Mouse (Mus musculus): ENCODE measurements around the gene Wdr5b. TPM values are rescaled to one million over a fixed set of nuclear protein-coding genes. Genes with fewer than 3 reads are reported as not detected.
"Not testable (repeated sequence)": the region's sequence is repeated elsewhere in the genome, so short reads cannot be mapped to it uniquely, and the experiment has no call there.

The Wdr5b gene
- 1.7 and 8.6 TPM in 2 replicates for total RNA-seq (2015; ENCODE audit: low replicate concordance)
- 2.6 and 3.7 TPM in 2 replicates for total RNA-seq (2017; ENCODE audit: low replicate concordance)

DNA sequence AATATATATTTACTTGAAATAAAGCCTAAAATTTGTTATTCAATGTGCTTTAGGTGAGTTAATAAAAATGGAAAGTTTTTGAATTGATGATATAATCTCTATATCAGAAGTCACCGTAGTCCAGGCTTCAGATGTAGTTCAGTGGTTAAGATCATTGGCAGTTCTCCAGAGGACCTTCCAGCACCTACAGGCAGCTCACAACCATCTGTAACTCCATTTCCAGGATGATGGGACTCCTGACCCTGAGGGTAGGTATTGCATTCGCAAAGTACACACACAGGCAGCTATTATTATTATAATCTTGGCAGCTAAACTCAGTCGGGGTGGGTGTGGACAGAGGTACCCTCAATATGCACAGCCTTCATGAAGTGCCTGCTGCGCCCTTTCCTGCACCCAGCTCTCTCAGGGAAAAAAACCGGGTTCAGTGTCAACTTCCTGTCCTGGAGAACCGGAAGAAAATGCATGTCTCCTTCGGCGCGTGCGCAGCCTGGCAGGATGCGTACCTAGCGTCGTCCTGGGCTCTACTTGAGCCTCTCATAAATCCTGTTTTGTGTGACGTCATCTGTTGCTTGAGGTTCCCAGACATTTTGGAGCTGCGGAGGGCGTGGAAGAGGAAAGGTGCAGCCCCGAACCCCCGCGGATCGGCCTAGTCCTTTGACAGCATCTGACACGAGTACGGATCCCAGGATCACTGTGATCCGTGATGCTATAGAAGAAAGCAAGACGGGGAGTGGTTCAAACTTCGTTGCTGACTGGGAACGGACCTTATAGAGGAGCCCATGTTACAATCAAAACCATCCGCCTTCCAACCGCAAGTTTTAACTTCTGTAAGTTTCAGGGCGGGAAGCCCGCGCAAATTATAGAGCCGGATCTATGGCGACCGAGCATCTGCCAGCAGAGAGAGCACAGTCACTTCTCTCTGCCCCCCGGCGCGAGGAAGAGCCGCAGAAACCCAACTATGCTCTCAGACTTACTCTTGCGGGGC is at the start of gene Wdr5b:
Wdr5b (plus strand) TSS at position 551 of the 985 bp plus-strand sequence.
- peak; percentile 95 for ATAC-seq (replicated peaks; ENCODE audit: low FRiP score, poor library complexity, severe bottlenecking)

DNA sequence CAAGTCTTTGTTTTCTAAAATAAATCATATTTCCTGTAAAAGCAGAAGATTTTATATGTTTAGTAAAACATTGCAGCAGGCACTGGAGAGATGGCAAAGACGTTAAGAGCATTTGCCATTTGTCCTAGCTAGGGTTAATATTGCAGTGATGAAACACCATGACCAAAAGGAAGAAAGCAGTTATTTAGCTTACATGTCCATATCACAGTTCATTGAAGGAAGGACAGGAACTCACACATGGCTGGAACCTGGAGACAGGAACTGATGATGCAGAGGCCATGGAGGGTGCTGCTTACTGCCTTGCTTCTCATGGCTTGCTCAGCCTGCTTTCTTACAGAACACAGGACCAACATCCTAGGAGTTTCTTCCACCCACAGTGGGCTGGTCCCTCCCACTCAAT is 48.6 kb upstream of the Wdr5b start:
- ATAC-seq (replicated peaks; ENCODE audit: low FRiP score, poor library complexity, severe bottlenecking), result no peak

DNA sequence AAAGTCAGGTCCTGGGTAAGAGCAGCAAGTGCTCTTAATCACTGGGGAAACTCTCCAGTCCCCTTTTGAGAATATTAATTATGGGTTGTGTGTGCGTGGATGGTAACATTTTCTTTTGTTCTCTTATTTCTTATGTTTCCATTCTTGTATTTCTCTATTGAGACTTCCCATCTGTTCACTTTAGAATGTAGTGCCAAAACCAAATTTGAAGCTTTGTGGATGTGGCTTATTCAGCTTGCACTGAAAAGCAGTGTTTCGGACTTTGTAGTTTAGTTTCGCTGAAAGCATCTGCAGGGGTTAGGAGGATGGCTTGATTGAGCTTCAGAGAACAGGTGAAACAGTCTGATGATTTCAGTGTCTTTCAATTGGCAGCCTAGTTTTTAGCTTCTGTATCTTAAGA is 47.7 kb upstream of the Wdr5b start:
- ATAC-seq (replicated peaks; ENCODE audit: low FRiP score, poor library complexity, severe bottlenecking), result no peak

DNA sequence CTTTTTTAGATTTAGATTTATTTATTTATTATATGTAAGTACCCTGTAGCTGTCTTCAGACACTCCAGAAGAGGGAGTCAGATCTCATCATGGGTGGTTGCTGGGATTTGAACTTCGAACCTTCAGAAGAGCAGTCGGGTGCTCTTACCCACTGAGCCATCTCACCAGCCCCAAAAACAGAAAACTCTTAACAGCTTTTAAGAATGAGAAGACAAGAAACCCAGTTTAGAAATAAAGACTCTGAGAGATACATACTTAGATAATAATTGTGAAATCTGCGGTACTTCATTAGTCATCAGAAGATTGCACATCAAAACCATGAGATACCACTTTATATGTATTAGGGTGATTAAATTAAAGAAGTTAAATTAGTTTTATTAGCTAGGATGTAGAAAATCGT is 42.1 kb upstream of the Wdr5b start:
- ATAC-seq (replicated peaks; ENCODE audit: low FRiP score, poor library complexity, severe bottlenecking), result not testable (repeated sequence)

DNA sequence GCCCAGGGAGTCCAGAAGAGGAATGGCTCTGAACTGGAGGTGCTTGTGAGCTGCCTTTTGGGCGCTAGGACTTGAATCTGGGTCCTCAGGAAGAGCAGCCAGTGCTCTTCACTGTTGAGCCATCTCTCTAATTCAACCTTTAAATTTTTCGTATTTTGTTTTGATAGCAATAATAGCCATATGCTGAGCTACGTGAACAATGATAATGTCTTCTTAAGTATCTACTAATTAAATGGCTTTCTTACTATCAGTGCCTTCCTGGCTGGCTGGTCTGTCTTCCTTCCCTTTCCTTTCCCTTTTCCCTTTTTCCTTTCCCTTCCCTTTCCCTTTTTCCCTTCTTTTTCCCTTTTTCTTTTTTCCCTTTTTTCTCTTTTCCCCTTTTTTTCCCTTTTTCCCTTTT is 32.6 kb upstream of the Wdr5b start:
- no peak for ATAC-seq (replicated peaks; ENCODE audit: low FRiP score, poor library complexity, severe bottlenecking)

DNA sequence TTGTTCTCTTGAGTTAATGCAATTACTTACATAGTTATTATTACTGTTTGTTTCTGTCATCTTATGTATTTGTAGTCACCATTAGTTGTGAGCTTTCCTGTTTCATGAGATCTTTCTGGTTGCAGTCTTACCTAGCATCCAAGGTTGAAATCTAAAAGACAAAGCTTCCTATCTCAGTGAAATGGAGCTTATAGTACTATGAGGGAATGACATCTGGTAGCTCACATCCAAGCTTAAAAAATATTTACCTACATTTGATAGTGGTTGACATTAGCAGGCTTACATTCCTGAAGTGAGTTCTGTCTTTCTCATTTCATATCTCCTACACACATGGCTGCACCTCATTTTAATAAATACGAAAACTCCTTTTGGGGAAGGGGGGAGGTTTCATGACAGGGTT is 24.7 kb upstream of the Wdr5b start:
- no peak for ATAC-seq (replicated peaks; ENCODE audit: low FRiP score, poor library complexity, severe bottlenecking)

DNA sequence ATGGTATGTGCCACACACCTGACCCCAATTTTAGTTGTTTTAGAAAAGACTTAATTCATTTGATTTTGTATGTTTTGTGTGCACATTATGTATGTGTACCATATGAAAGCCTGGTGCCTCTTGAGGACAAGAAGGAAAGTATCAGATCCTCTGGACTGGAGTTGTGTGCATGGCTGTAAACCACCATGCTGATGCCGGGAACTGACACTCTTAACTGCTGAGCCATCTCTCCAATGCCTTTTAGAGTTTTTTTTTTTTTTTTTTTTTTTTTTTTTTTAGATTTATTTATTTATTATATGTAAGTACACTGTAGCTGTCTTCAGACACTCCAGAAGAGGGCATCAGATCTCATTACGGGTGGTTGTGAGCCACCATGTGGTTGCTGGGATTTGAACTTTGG is 12.9 kb upstream of the Wdr5b start:
- not testable (repeated sequence) for ATAC-seq (replicated peaks; ENCODE audit: low FRiP score, poor library complexity, severe bottlenecking)

DNA sequence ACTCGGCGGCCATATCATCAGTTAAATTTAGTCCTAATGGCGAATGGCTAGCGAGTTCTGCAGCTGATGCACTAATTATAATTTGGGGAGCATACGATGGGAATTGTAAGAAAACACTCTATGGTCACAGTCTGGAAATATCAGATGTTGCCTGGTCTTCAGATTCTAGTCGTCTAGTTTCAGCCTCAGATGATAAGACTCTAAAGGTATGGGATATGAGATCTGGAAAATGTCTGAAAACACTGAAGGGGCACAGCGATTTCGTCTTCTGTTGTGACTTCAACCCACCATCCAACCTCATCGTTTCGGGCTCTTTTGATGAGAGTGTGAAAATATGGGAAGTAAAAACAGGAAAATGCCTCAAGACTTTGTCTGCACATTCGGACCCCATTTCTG is 633 bp downstream of the Wdr5b start:
- no peak for ATAC-seq (replicated peaks; ENCODE audit: low FRiP score, poor library complexity, severe bottlenecking)

DNA sequence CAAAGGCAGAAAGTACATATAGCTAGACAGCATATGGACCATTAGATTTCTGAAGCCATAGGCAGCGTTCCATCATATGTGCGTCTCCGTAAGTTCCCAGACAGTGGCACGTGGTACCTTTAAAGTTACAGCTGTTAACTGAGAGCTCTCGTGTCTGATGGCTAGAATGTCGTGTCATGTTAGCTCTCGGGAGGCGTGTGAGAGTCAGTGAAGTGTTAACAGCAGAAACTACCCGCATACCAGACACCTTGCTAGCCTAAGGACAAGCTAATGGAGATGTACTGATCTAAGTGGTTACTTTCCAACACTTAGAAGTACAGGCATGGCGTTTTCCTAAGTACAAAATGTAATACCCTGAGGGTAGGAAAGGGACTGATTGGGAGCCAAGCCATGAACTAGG is 2.1 kb downstream of the Wdr5b start:
- no peak for ATAC-seq (replicated peaks; ENCODE audit: low FRiP score, poor library complexity, severe bottlenecking)

DNA sequence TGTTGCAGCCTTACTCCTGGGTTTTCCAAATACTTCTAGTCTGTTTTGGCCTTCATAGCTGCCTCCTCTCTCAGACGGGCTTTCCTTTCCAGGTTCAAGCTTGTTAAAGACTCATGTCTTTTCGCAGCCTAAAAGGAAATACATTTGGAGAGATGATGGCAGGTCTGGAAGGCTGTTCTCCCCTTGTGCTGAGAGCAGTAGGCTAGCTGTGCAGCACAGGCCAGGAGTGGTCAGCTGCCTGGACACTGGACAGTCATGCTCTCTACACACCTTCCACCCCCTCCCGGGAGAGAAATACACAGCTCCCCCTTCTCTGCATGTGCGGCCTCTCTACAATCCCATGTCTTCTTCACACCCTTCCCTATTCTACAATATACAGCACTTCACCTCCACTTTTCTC is 3.0 kb downstream of the Wdr5b start:
- ATAC-seq (replicated peaks; ENCODE audit: low FRiP score, poor library complexity, severe bottlenecking), result no peak

DNA sequence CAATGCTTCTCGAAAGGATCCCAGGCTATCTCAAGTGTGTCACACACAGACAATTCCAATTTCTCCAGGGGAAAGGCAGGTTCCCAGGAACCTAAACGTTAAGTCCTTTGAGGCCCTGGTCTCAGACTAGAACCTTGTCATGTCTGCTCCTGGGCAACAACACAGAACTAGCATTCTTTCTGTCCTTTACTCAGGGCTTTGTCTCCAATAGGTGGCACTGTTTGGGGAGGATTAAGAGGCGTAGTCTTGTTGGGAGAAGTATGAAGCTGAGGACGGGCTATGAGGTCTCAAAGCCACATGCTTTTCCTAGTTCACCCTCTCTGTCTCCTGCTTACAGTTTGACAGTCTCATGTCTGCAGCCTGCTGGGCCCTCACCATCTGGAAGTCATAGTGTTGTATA is 6.5 kb downstream of the Wdr5b start:
- ATAC-seq (replicated peaks; ENCODE audit: low FRiP score, poor library complexity, severe bottlenecking), result no peak

DNA sequence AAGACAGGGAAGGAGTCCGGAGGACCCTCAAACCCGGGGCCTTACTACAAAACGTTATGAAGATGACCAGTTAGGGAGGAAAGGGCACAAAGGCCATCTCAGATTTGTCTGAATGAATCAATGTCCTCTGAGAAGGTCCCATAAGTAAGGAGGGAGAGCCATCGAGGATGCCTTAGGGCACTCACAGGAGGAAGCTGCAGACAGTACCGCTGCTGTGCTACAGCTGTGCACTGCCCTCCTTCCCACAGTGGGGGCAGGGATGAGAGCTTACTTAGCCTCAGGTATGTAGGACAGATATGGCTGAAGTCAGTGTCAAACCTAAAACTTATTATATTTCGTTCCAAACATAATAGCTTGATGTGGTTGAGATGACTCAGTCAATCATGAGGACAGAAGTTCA is 10.5 kb downstream of the Wdr5b start:
- ATAC-seq (replicated peaks; ENCODE audit: low FRiP score, poor library complexity, severe bottlenecking), result no peak

DNA sequence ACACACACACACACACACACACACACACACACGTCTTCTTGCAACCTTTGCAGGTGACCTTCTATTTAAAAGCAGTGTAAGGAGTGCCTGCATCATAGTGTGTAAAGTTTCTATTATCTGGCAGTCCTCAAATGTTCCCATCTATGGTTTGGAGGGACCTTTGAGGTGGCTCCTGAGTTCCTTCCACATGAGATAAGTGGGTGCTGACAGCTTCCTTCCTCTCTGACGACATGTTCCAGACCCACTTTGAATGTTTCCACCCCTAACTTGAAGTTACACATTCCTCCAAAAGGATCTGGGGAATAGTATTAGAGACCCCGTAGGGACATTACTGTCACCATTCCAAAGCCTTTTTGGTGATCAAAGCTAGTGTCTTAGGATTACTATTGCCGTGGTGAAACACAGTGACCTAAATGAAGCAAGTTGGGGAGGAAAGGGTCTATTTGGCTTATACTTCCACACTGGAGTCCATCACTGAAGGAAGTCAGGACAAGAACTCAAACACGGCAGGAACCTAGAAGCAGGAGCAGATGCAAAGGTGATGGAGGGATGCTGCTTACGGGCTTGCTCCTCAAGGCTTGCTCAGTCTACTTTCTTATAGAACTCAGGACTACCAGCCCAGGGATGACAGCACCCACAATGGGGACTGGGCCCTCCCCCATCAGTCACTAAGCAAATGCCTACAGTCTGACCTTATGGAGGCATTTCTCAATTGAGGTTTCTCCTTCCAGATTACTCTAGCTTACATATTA is 12.7 kb downstream of the Wdr5b start:
- ATAC-seq (replicated peaks; ENCODE audit: low FRiP score, poor library complexity, severe bottlenecking), result no peak

DNA sequence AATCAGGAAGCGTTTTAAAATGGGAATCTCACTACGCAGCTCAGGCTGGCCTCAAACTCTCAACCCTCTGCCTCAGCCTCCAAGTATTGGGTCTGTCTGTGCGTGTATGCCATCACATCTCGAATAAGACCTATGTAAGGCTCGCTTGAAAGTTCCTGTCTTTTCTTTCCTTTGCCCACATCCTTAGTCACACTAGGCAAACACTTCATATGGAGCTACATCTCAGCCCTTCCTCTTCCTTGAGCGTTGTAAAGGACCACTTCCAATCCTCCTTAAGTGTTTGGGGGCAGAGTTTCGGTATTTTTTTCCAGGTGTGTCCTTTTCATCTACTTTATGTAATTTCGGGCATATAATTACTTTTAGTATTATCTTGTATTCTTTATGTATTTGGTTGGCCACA is 13.9 kb downstream of the Wdr5b start:
- ATAC-seq (replicated peaks; ENCODE audit: low FRiP score, poor library complexity, severe bottlenecking), result no peak

DNA sequence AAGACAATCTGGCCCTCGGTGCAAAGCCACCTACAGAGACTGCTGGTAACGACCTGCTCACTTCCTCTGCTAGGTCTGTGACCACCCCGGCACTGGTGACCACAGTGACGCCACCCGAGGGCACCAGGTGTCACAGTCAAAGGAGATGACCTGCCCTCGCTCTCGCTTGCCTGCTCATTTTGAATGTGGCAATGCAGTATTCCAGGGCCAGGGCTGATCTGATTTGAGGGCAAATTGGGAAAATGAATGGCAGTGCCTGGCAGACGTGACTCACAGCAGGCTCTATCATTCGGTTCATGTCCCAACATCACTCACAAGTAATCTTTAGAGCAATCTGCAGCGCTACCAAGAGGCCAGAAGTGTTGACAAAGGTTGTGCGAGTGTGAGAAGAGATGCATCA is 15.4 kb downstream of the Wdr5b start:
- ATAC-seq (replicated peaks; ENCODE audit: low FRiP score, poor library complexity, severe bottlenecking), result no peak

DNA sequence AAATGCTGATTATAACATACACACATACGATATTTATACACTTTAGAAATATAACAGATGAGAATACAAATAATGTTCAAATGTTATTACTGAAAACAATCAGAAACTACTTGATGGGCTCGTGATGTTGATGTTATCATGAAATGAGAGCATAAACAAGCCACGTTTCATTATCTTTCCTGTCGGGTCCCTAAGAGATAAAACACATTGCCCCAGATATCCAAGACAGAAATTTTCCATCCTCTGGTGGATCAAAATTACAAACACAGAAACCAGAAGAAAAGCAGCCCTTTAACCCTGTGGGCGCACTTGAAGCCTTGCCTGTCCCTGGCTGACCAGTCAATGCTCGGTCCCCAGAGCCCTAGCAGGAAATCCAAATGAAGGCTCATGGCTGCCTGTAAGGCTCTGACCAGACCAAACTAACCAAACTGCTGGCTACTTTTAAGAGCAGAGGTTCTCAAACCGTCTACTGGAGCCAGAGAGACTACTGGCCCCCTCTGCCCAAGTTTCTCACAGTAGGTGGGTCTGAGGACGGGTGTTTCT is 17.0 kb downstream of the Wdr5b start:
- no peak for ATAC-seq (replicated peaks; ENCODE audit: low FRiP score, poor library complexity, severe bottlenecking)

DNA sequence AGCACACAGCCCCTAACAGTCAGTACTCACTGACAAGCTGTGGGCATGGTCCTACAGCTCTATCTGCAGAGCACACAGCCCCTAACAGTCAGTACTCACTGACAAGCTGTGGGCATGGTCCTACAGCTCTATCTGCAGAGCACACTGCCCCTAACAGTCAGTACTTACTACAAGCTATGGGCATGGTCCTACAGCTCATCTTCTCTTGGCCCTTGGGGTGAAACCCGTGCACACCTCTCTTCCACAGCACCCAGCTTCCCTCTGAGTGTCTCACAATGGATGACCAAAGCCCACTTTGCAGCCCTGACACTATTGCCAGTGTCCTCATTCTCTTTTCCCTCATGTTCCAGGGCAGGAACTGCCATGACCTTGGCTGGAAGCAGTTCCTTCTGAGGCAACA is 21.5 kb downstream of the Wdr5b start:
- not testable (repeated sequence) for ATAC-seq (replicated peaks; ENCODE audit: low FRiP score, poor library complexity, severe bottlenecking)

DNA sequence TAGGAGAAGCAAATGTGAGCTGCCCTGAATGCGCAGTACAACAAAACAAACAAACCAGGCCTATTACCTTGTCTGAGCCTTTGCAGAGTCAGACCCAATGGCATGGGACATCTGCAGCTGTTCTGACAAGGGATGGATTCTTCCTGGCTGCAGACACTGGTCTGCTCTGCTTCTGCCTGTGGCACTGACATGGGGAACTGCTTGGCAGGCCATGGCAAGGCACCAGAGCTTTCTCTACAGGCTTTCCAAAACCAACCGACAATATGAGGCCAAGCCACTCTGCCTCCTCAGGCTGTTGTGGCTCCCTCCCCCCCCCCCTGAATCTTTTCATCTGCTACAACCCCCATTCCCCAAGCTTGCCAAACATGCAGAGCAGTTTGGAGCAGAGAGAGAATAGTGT is 22.3 kb downstream of the Wdr5b start:
- ATAC-seq (replicated peaks; ENCODE audit: low FRiP score, poor library complexity, severe bottlenecking), result no peak

DNA sequence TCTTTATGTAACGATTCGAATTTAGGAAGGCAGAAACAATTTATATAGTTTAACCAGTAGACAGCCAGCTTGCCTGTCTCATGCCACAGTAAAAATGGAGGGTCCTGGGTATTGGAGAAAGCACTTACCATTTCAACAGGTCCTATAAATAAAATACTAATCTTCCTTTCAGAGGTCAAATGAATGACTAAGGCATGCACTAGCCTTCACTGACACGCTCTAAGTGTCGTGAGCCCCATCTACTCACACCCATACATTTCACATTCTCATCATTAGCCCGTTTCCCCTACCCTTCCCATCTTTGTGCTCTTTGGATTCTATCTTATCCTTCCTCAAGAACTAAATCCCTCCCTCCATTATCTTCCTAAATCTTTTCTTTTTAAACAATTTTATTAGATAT is 23.9 kb downstream of the Wdr5b start:
- ATAC-seq (replicated peaks; ENCODE audit: low FRiP score, poor library complexity, severe bottlenecking), result no peak

DNA sequence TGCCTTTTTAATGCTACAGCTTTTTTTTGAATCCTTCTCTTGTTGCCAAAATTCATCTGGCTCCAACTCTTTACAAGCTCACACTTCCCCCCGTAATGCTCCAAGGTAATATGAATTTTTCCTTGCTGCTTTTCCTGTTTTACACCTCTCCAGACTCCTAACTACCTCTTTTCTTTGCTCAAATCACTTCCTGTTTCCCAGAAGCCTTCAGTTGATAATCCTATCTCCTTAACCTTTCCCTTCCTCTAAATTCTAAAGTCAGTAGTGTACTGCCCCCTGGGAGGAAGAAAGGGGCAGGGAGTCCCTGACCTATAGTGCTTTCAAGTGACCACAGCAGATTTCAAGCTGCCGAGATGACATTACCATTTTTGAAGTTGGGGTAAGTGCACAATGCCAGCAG is 26.7 kb downstream of the Wdr5b start:
- no peak for ATAC-seq (replicated peaks; ENCODE audit: low FRiP score, poor library complexity, severe bottlenecking)

DNA sequence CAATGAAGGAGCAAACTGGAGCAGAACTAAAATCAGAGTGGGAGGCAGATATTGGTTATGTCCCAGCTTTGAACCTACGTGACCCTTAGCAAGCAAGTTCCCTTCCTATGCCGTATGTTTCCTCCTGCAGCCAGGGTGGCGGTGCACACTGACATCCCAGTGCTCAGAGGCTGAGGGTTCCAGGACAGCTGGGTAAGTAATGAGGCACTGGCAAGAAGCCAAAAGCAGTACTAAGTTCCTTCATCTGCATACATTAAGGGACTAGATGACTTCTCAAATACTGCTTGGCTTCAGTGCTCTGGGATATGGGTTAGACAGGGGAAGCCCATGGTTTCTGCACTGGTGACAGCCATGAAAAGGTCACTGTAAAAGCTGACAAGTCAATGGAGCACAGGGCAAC is 27.4 kb downstream of the Wdr5b start:
- ATAC-seq (replicated peaks; ENCODE audit: low FRiP score, poor library complexity, severe bottlenecking), result no peak
